ENCODE assay signal across 33 mouse cellular contexts in the genomic region with DNA sequence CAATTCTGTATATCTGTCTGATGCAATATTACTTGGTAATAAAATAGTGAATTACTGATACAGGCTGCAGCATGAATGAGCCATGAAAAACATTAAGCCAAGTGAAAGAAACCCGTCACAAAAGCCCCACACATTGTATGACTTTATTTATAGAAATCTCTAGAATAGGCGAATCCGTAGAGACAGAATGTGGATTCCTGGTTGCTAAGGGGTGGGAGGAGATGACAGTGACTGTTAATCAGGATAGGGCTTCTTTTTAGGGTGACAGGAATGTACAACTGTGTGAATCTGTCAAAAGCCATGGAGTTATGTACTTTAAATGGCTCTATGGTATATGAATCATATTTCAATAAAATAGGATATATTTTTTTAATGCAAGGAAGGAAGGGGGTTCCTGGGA. TPM values are rescaled to one million over a fixed set of nuclear protein-coding genes. Genes with fewer than 3 reads are reported as not detected.
A peak's percentile ranks its signal among the peaks of the same experiment; 100 is the strongest.
DNase-seq lines count a peak whose midpoint lies in the region; ATAC-seq lines count a peak whose summit lies in the region.
"Had no signal": no experiment of that assay in that cellular context is flagged by ENCODE, and none has a peak within 500 bp of the region (broad histone marks: within the 10 kb centered on the region; RNA-seq: fewer than 3 reads in every experiment).

No protein-coding gene starts in this region.

- no peak for DNase-seq in frontal cortex, postnatal 14 days (ENCODE audit: low spot score in 2 of 2)
- peak; percentile 48 for DNase-seq in left cerebral cortex, adult 11 months (ENCODE audit: low spot score)
- no peak for DNase-seq in left cerebral cortex, postnatal 36 days (ENCODE audit: low spot score in 2 of 2)
- peak; percentile 47 to 61 for DNase-seq in left cerebral cortex, adult 9 months (ENCODE audit: low spot score in 2 of 2)
- DNase-seq in urinary bladder, adult 2 months (ENCODE audit: low spot score), result no peak
- DNase-seq: adrenal gland, postnatal 14 days; cerebellum, adult 11-12 months; cerebellum, adult 9-11 months; gastrocnemius, postnatal 10 days; heart, postnatal 10 days; kidney, adult 11 months; kidney, postnatal 14 days; liver, postnatal 0 days; lung, postnatal 36 days had no signal

- intact Hi-C loops in left cerebral cortex, postnatal 36 days (cut with DNase I), result loop anchor here (10.0 kb wide), 1 partner anchor 79 kb away; no protein-coding TSS in a partner anchor

- H3K27me3 ChIP-seq in liver, embryonic 12.5 days (replicated peaks), result 0 out of 2 replicates have a peak, but pooled peaks cover 5% of the 10 kb centered on the region
- H3K27me3 ChIP-seq: embryonic facial prominence, embryonic 13.5 days; heart, embryonic 13.5 days; hindbrain, embryonic 15.5 days; limb, embryonic 13.5 days; neural tube, embryonic 13.5 days had no signal

- WGBS in liver, embryonic 12.5 days (ENCODE audit: insufficient replicate concordance), result 75% methylated on average over 3 of the region's 3 CpGs

- H3K4me1 ChIP-seq in liver, embryonic 12.5 days, result no peaks in the 10 kb centered on the region
- H3K4me1 ChIP-seq: embryonic facial prominence, embryonic 13.5 days; forebrain, embryonic 10.5 days; heart, embryonic 13.5 days; hindbrain, embryonic 15.5 days; limb, embryonic 13.5 days; neural tube, embryonic 13.5 days had no signal

- no peak overlapping the region for H3K27ac ChIP-seq in liver, embryonic 12.5 days
- H3K27ac ChIP-seq: embryonic facial prominence, embryonic 13.5 days; forebrain, embryonic 10.5 days; heart, embryonic 13.5 days; hindbrain, embryonic 10.5 days; hindbrain, embryonic 15.5 days; limb, embryonic 13.5 days; neural tube, embryonic 13.5 days had no signal

- no peaks in the 10 kb centered on the region for H3K9me3 ChIP-seq in liver, embryonic 12.5 days (replicated peaks)
- H3K9me3 ChIP-seq: embryonic facial prominence, embryonic 13.5 days; forebrain, embryonic 10.5 days; heart, embryonic 13.5 days; hindbrain, embryonic 10.5 days; hindbrain, embryonic 15.5 days; limb, embryonic 13.5 days; neural tube, embryonic 13.5 days had no signal

- H3K4me3 ChIP-seq in liver, embryonic 12.5 days, result no peak overlapping the region
- H3K4me3 ChIP-seq: embryonic facial prominence, embryonic 13.5 days; forebrain, embryonic 10.5 days; heart, embryonic 13.5 days; hindbrain, embryonic 10.5 days; hindbrain, embryonic 15.5 days; limb, embryonic 13.5 days; neural tube, embryonic 13.5 days had no signal

- H3K36me3 ChIP-seq in liver, embryonic 12.5 days, result no peaks in the 10 kb centered on the region
- H3K36me3 ChIP-seq: embryonic facial prominence, embryonic 13.5 days; forebrain, embryonic 10.5 days; heart, embryonic 13.5 days; hindbrain, embryonic 10.5 days; hindbrain, embryonic 15.5 days; limb, embryonic 13.5 days; neural tube, embryonic 13.5 days had no signal

- no peak overlapping the region for H3K9ac ChIP-seq in liver, embryonic 12.5 days
- H3K9ac ChIP-seq: embryonic facial prominence, embryonic 13.5 days; heart, embryonic 13.5 days; hindbrain, embryonic 15.5 days; limb, embryonic 13.5 days; liver, postnatal 0 days; neural tube, embryonic 13.5 days had no signal

- no peak overlapping the region for H3K4me2 ChIP-seq in liver, embryonic 12.5 days
- H3K4me2 ChIP-seq: embryonic facial prominence, embryonic 13.5 days; heart, embryonic 13.5 days; hindbrain, embryonic 15.5 days; limb, embryonic 13.5 days; liver, embryonic 11.5 days; midbrain, embryonic 11.5 days; neural tube, embryonic 13.5 days had no signal

- peak; percentile 90 for ATAC-seq in frontal cortex, adult (ENCODE audit: low TSS enrichment)
- no peak for ATAC-seq in liver, embryonic 12.5 days
- ATAC-seq: inflammation-experienced regulatory T-cells, adult 6 months; liver, postnatal 0 days; midbrain, embryonic 16.5 days; Patski had no signal

RNA-seq across cellular contexts. Expression of a gene that starts 15.8 kb away (rescaled TPM):
- total RNA-seq in left cerebral cortex, postnatal 36 days (2021), result 10 to 100 TPM; 77.7 to 90.3 TPM
- polyA plus RNA-seq in liver, embryonic 12.5 days (2016; fragmentation: Nextera tagmentation; extraction: Ambion mirVana), result 7.2 and 7.3 TPM in 2 replicates
- 38.6 and 44.3 TPM in 2 replicates for polyA plus RNA-seq in urinary bladder, adult 2 months (2012; rRNA removed)

RNA-seq across cellular contexts. Expression of a gene that starts 28.3 kb away (rescaled TPM):
- 1 to 10 TPM; 1.3 to 3.0 TPM for total RNA-seq in left cerebral cortex, postnatal 36 days (2021)
- not detected in 2 replicates for polyA plus RNA-seq in liver, embryonic 12.5 days (2016; fragmentation: Nextera tagmentation; extraction: Ambion mirVana)
- polyA plus RNA-seq in urinary bladder, adult 2 months (2012; rRNA removed), result 0.96 and 1.2 TPM in 2 replicates
- total RNA-seq: heart, adult 8-10 months; megakaryocyte, adult 5-6 weeks; MEL had no signal
- polyA plus RNA-seq: inflammation-experienced regulatory T-cells, adult 6 months; liver, embryonic 11.5 days; liver, postnatal 0 days; midbrain, embryonic 11.5 days; small intestine, adult 2 months; stomach, embryonic 14.5 days had no signal

Comparison
In these comparisons a context has a peak if more than half of its experiments do, and no peak if none do; other contexts are left out.
1. DNase-seq: peak in left cerebral cortex, adult 11 months (single experiment) and left cerebral cortex, adult 9 months (2 of 2); none in frontal cortex, postnatal 14 days (0 of 2), left cerebral cortex, postnatal 36 days (0 of 2) and urinary bladder, adult 2 months (single experiment).